Mouse (Mus musculus) lung, embryonic 16.5 days (tissue): ENCODE measurements around the gene Mrpl52. TPM values are rescaled to one million over a fixed set of nuclear protein-coding genes. Genes with fewer than 3 reads are reported as not detected.

Source experiments
- ATAC-seq: fragments of 200-750 bp; cut with Nextera tagmentation; 2 replicates; pipeline ENCODE4 v1.8.0; 2017; ENCODE audit warnings: low read depth, mild to moderate bottlenecking, moderate library complexity
- H3K27ac ChIP-seq: fragments of 300-500 bp; sonication (generic); 2 replicates; pipeline ENCODE4 v1.5.1; 2014; ENCODE audit warnings: mild to moderate bottlenecking, control low read depth, low read length
- H3K27me3 ChIP-seq: fragments of 300-500 bp; sonication (generic); 2 replicates; pipeline ENCODE4 v1.6.1; 2014; ENCODE audit warnings: low read depth, low read length, mixed read lengths; ENCODE audit not compliant: control insufficient read depth, insufficient read depth
- H3K36me3 ChIP-seq: fragments of 300-500 bp; sonication (generic); 2 replicates; pipeline ENCODE4 v1.6.1; 2014; ENCODE audit warnings: low read length; ENCODE audit not compliant: control insufficient read depth, insufficient read depth
- H3K4me1 ChIP-seq: fragments of 300-500 bp; sonication (generic); replicated peaks from 2 replicates; pipeline ENCODE4 v1.6.1; 2014; ENCODE audit warnings: low read length, mixed read lengths; ENCODE audit not compliant: control insufficient read depth, insufficient read depth
- H3K4me2 ChIP-seq: fragments of 300-500 bp; sonication (generic); 2 replicates; pipeline ENCODE4 v1.6.1; 2014; ENCODE audit warnings: low read depth, low read length, control low read depth
- H3K4me3 ChIP-seq: fragments of 300-500 bp; sonication (generic); 2 replicates; pipeline ENCODE4 v1.5.1; 2014; ENCODE audit warnings: mild to moderate bottlenecking, low read length, control low read depth
- H3K9ac ChIP-seq: fragments of 300-500 bp; sonication (generic); 2 replicates; pipeline ENCODE4 v1.6.1; 2014; ENCODE audit warnings: low read length, control low read depth
- H3K9me3 ChIP-seq: fragments of 300-500 bp; sonication (generic); 2 replicates; pipeline ENCODE4 v1.6.1; 2016; ENCODE audit warnings: low read length; ENCODE audit not compliant: control insufficient read depth
- WGBS: fragments of 180-500 bp; shearing (Covaris S2); extraction: QIAGEN DNeasy Blood & Tissue Kit; methylation state at CpG from one replicate; pipeline ENCODE4 v1.1.7; 2014; 5-methylcytosine and 5-hydroxymethylcytosine counted together
- polyA plus RNA-seq: library from polyadenylated mRNA; unstranded; fragments of >200 nt; fragmentation: Nextera tagmentation; extraction: Ambion mirVana; gene quantifications from 2 replicates; pipeline ENCODE4 v1.2.1, GENCODE M21; 2015

The Mrpl52 gene
- polyA plus RNA-seq, 1 experiment from 2014 or later, result 287 TPM

GRCm38 (mm10) chr14:54387546-54387945 lies 39.2 kb upstream of the Mrpl52 start:
- Histone ChIP-seq H3K4me1 (0 out of 2 replicates have a peak, but pooled peaks cover 4% of the 10 kb centered on the region), H3K9ac (no peak overlapping the region), H3K4me3 (no peak overlapping the region), H3K27me3 (no peaks in the 10 kb centered on the region), H3K9me3 (no peaks in the 10 kb centered on the region), H3K4me2 (no peak overlapping the region), H3K36me3 (no peaks in the 10 kb centered on the region), H3K27ac (no peak overlapping the region)
- 64% methylated on average over 6 of the region's 6 CpGs for WGBS
- peak; percentile 17; the same call in 1 of the 2 replicates for ATAC-seq

GRCm38 (mm10) chr14:54390843-54391242 lies 35.9 kb upstream of the Mrpl52 start:
- no peaks in the 10 kb centered on the region for H3K36me3 ChIP-seq
- WGBS, result 51% methylated on average over 6 of the region's 6 CpGs
- no peak overlapping the region for H3K27ac ChIP-seq
- no peaks in the 10 kb centered on the region for H3K9me3 ChIP-seq
- no peak overlapping the region for H3K9ac ChIP-seq
- no peak for ATAC-seq
- no peak overlapping the region for H3K4me3 ChIP-seq
- no peaks in the 10 kb centered on the region for H3K27me3 ChIP-seq
- H3K4me1 ChIP-seq, result no peaks in the 10 kb centered on the region
- no peak overlapping the region for H3K4me2 ChIP-seq

DNA sequence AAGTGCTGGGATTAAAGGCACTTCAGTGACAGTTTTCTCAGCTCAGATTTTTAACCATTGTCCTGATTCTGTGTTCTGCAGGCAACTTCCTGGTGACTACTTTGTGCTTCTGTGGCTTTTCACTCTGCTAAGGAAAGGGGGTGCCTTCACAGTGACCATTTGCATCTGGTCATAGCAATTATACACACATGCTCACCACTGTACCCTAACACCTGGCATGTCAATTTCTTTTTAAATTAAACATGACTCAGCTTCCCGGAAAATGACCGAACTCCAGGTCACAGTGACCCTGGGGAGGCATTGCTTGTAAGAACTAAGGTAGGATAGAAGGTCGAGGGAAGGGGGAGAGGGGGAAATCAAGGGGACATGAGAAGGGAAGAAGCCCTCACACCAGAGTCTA lies 32.9 kb upstream of the Mrpl52 start:
- Histone ChIP-seq H3K27ac (no peak overlapping the region), H3K4me1 (0 out of 2 replicates have a peak, but pooled peaks cover 1% of the 10 kb centered on the region), H3K4me2 (no peak overlapping the region), H3K4me3 (no peak overlapping the region), H3K27me3 (no peaks in the 10 kb centered on the region), H3K36me3 (no peaks in the 10 kb centered on the region), H3K9me3 (no peaks in the 10 kb centered on the region), H3K9ac (no peak overlapping the region)
- ATAC-seq, result no peak
- WGBS, result 68% methylated on average over 3 of the region's 3 CpGs

DNA sequence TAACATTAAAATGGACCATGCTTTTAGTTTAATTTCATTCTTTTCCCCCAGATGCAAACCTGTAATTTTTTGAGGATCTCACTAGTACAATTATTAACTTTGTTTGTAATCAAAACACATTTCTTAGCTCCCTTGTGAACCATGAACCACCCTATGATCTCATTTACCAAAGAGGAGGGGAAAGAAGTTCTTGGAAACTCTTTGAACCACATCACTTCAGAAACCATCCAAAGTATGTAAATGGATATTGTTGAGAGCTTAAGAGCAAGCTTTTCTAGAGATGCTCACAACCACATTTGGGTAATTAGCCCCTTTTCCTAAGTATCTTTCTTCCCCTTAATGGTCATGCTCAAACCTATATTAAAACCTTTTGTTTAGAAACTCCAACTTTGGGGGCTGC lies 32.4 kb upstream of the Mrpl52 start:
- no peak overlapping the region for H3K9ac ChIP-seq
- no peaks in the 10 kb centered on the region for H3K27me3 ChIP-seq
- ATAC-seq, result no peak
- H3K4me1 ChIP-seq, result peaks cover 6% of the 10 kb centered on the region; the same call in 1 of the 2 replicates
- H3K27ac ChIP-seq, result no peak overlapping the region
- H3K9me3 ChIP-seq, result no peaks in the 10 kb centered on the region
- H3K36me3 ChIP-seq, result no peaks in the 10 kb centered on the region
- H3K4me2 ChIP-seq, result no peak overlapping the region
- H3K4me3 ChIP-seq, result no peak overlapping the region

- no peak overlapping the region for H3K9ac ChIP-seq
- no peak overlapping the region for H3K4me2 ChIP-seq
- no peaks in the 10 kb centered on the region for H3K27me3 ChIP-seq
- ATAC-seq, result no peak
- H3K9me3 ChIP-seq, result no peaks in the 10 kb centered on the region
- H3K4me3 ChIP-seq, result no peak overlapping the region
- 56% methylated on average over 7 of the region's 7 CpGs for WGBS
- H3K36me3 ChIP-seq, result 0 out of 2 replicates have a peak, but pooled peaks cover 2% of the 10 kb centered on the region
- no peak overlapping the region for H3K27ac ChIP-seq
- peaks cover 6% of the 10 kb centered on the region; the same call in 1 of the 2 replicates for H3K4me1 ChIP-seq
Observed at GRCm38 (mm10) chr14:54396685-54397084, 30.0 kb upstream of the Mrpl52 start.

GRCm38 (mm10) chr14:54397872-54398527 lies 28.7 kb upstream of the Mrpl52 start:
- H3K4me3 ChIP-seq, result no peak overlapping the region
- no peak overlapping the region for H3K27ac ChIP-seq
- no peak for ATAC-seq
- H3K36me3 ChIP-seq, result peaks cover 2% of the 10 kb centered on the region; the same call in 1 of the 2 replicates
- H3K27me3 ChIP-seq, result no peaks in the 10 kb centered on the region
- H3K9ac ChIP-seq, result no peak overlapping the region
- H3K4me1 ChIP-seq, result peaks cover 6% of the 10 kb centered on the region; the same call in 1 of the 2 replicates
- no peaks in the 10 kb centered on the region for H3K9me3 ChIP-seq
- H3K4me2 ChIP-seq, result no peak overlapping the region
- WGBS, result 69% methylated on average over 7 of the region's 7 CpGs

DNA sequence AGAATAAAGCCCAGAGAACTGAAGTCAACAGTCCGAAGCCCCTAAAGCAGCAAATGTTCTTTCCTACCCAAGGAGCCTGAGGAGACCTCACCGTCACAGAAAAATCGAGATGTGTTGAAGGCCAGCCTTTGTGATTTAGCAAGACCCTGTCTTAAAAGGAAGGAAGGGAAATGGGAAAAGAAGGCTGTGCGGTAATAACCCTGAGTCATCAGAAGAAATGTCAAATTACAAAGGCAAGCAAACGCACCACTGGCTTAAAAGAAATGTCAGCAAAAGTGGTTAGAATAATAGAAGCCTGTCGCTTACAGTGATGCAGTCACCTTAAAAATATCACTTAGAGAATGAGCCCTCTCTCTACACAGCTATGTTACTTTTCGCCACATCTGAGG lies 28.2 kb upstream of the Mrpl52 start:
- WGBS, result 66% methylated on average over 7 of the region's 7 CpGs
- Histone ChIP-seq H3K9me3 (no peaks in the 10 kb centered on the region), H3K9ac (no peak overlapping the region), H3K4me1 (peaks cover 6% of the 10 kb centered on the region; the same call in 1 of the 2 replicates), H3K27ac (no peak overlapping the region), H3K27me3 (no peaks in the 10 kb centered on the region), H3K4me3 (no peak overlapping the region), H3K4me2 (no peak overlapping the region), H3K36me3 (peaks cover 6% of the 10 kb centered on the region)
- no peak for ATAC-seq

- no peak overlapping the region for H3K4me2 ChIP-seq
- no peaks in the 10 kb centered on the region for H3K27me3 ChIP-seq
- H3K4me1 ChIP-seq, result peaks cover 6% of the 10 kb centered on the region; the same call in 1 of the 2 replicates
- H3K4me3 ChIP-seq, result no peak overlapping the region
- H3K27ac ChIP-seq, result no peak overlapping the region
- peaks cover 6% of the 10 kb centered on the region for H3K36me3 ChIP-seq
- H3K9me3 ChIP-seq, result no peaks in the 10 kb centered on the region
- no peak overlapping the region for H3K9ac ChIP-seq
- ATAC-seq, result no peak
- 35% methylated on average over 8 of the region's 8 CpGs for WGBS
Observed at GRCm38 (mm10) chr14:54398921-54399382, 27.8 kb upstream of the Mrpl52 start.

- no peak overlapping the region for H3K9ac ChIP-seq
- no peak for ATAC-seq
- 51% methylated on average over 3 of the region's 3 CpGs for WGBS
Observed at GRCm38 (mm10) chr14:54401723-54402122, 25.0 kb upstream of the Mrpl52 start.

More at GRCm38 (mm10) chr14:54401723-54402122, 25.0 kb upstream of the Mrpl52 start:
- Histone ChIP-seq H3K36me3 (peaks cover 6% of the 10 kb centered on the region), H3K4me2 (no peak overlapping the region), H3K9me3 (no peaks in the 10 kb centered on the region), H3K4me1 (peaks cover 6% of the 10 kb centered on the region; the same call in 1 of the 2 replicates), H3K4me3 (no peak overlapping the region), H3K27me3 (no peaks in the 10 kb centered on the region), H3K27ac (no peak overlapping the region)
